Mouse (Mus musculus) ES-E14 (cell line): ENCODE results near the gene Fut1. TPM values are rescaled to one million over a fixed set of nuclear protein-coding genes. Genes with fewer than 3 reads are reported as not detected.

ENCODE experiments used
- DNase-seq: peaks from one replicate; pipeline ENCODE4 v3.0.0-alpha.2; 2013; ENCODE audit warnings: low read depth, low spot score
- H3K27ac ChIP-seq: 2 replicates; pipeline ENCODE4 v1.5.1; 2012; ENCODE audit warnings: low read depth, mild to moderate bottlenecking, low read length, moderate library complexity, mixed read lengths; ENCODE audit not compliant: poor library complexity, insufficient read depth, severe bottlenecking
- H3K36me3 ChIP-seq: 2 replicates; pipeline ENCODE4 v1.6.1; 2012; ENCODE audit warnings: mild to moderate bottlenecking, low read length, moderate library complexity, mixed read lengths; ENCODE audit not compliant: control insufficient read depth, poor library complexity, insufficient read depth, severe bottlenecking
- H3K4me1 ChIP-seq, 2 experiments: fragments of 150-350 bp in 1 of 2; sonication (generic) in 1 of 2; 2 replicates each; pipeline ENCODE4 v1.6.1; 2012; ENCODE audit warnings: low read length in 2 of 2, mild to moderate bottlenecking in 1 of 2, mixed read lengths in 1 of 2; ENCODE audit not compliant: control insufficient read depth in 2 of 2, insufficient read depth in 2 of 2, poor library complexity in 1 of 2
- H3K4me3 ChIP-seq, 2 experiments: fragments of 150-350 bp in 1 of 2; sonication (generic) in 1 of 2; 2 replicates each; pipeline ENCODE4 v1.5.1; 2012; ENCODE audit warnings: low read length in 2 of 2, low read depth in 1 of 2, mild to moderate bottlenecking in 1 of 2, mixed read lengths in 1 of 2; ENCODE audit not compliant: insufficient read depth in 1 of 2, poor library complexity in 1 of 2, severe bottlenecking in 1 of 2
- H3K9ac ChIP-seq: 2 replicates; pipeline ENCODE4 v1.6.1; 2012; ENCODE audit warnings: low read depth, mild to moderate bottlenecking, low read length, mixed read lengths; ENCODE audit not compliant: poor library complexity, insufficient read depth, severe bottlenecking
- H3K9me3 ChIP-seq: fragments of 150-350 bp; sonication (generic); 2 replicates; pipeline ENCODE4 v1.6.1; 2012; ENCODE audit warnings: low read depth, mild to moderate bottlenecking, low read length; ENCODE audit not compliant: control insufficient read depth, insufficient read depth
- CHD2 ChIP-seq: IDR thresholded peaks from 2 replicates; pipeline ENCODE4 v1.6.1; 2014; ENCODE audit warnings: mild to moderate bottlenecking, low read depth, low read length, inconsistent platforms
- HCFC1 ChIP-seq: IDR thresholded peaks from 2 replicates; pipeline ENCODE4 v1.6.1; 2012; ENCODE audit warnings: low read length, inconsistent platforms, borderline replicate concordance; ENCODE audit not compliant: insufficient read depth
- MAFK ChIP-seq: IDR thresholded peaks from 2 replicates; pipeline ENCODE4 v1.6.1; 2014; ENCODE audit warnings: mild to moderate bottlenecking, low read depth, low read length, inconsistent platforms; ENCODE audit not compliant: insufficient read depth
- ZC3H11A ChIP-seq: IDR thresholded peaks from 2 replicates; pipeline ENCODE4 v1.6.1; 2012; ENCODE audit warnings: low read depth, mild to moderate bottlenecking, inconsistent platforms, low read length, borderline replicate concordance
- ZNF384 ChIP-seq: IDR thresholded peaks from 2 replicates; pipeline ENCODE4 v1.6.1; 2012; ENCODE audit warnings: low read depth, low read length, inconsistent platforms
- in situ Hi-C, 2 experiments: fragments of 600-800 bp; cut with MboI; formaldehyde crosslinking; loops; one replicate each; pipeline ENCODE4 v1.15.1; 2025; ENCODE audit warnings: low sequenced_read_pairs in 2 of 2, inconsistent platforms in 1 of 2; ENCODE audit not compliant: unreplicated experiment in 2 of 2
- total RNA-seq: library from RNA; depleted of rRNA; stranded (reverse); fragments of 300-350 nt; gene quantifications from 2 replicates; pipeline ENCODE4 v1.2.3, GENCODE M21; 2012

The Fut1 gene
- total RNA-seq, 1 experiment, result 0.49 TPM

DNA sequence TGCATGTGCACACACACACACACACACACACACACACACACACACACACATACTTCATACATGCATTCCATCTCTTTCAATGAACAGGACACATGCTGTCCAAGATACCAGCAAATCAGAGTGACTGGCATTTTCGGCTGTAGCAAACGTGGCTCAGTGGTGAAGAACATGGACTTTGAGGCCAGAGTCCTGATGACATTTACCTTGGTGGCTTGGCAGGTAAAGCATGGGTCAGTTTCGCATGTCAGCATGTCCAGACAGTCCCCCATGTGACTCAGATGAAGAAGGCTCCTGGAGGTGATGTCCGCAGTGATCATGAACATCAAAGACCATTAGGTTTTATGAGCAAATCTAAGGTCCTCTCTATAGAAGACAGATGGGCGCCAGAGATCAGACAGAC is 20.1 kb upstream of the Fut1 start:
- Histone ChIP-seq H3K4me1 (peaks cover 2 to 34% of the 10 kb centered on the region in 2 experiments; a peak in 2 of 4 replicates), H3K9ac (no peak overlapping the region), H3K27ac (no peak overlapping the region), H3K9me3 (no peaks in the 10 kb centered on the region), H3K36me3 (no peaks in the 10 kb centered on the region; the same call in 1 of the 2 replicates), H3K4me3 (no peak overlapping the region)
- no peak for DNase-seq
- in situ Hi-C loops, result loop anchor here in 1 of 2 experiments (10.0 kb wide), 1 partner anchor 122 kb away; no protein-coding TSS in a partner anchor
- TF ChIP-seq MAFK (no peak), HCFC1 (no peak), ZNF384 (no peak), CHD2 (no peak), ZC3H11A (no peak)

DNA sequence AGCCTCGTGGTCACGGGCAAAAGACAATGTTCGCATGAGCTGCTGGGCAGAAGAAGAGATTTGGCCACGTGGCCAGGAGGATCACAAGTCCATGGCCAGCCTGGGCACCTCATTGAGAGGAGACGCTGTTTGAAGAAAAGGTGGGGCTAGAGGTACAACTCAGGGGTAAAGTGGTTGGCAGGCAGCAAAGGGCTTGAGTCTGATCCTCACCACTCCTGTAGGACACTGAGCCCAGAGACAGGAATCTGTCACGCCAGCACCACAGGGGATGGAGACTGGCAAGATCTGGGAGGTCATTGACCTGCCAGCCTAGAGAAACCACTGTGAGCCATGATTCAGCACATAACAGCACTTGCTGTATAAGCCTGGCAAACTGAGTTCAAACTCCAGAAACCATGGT is 19.6 kb upstream of the Fut1 start:
- TF ChIP-seq HCFC1, result no peak
- TF ChIP-seq ZNF384, result no peak
- TF ChIP-seq ZC3H11A, result no peak
- TF ChIP-seq MAFK, result no peak
- TF ChIP-seq CHD2, result no peak
- in situ Hi-C loops, result loop anchor here in 1 of 2 experiments (10.0 kb wide), 1 partner anchor 123 kb away; no protein-coding TSS in a partner anchor
- no peak overlapping the region for H3K27ac ChIP-seq
- H3K9ac ChIP-seq, result no peak overlapping the region
- DNase-seq, result no peak
- no peaks in the 10 kb centered on the region for H3K9me3 ChIP-seq
- no peak overlapping the region for H3K4me3 ChIP-seq
- no peaks in the 10 kb centered on the region; the same call in 1 of the 2 replicates for H3K36me3 ChIP-seq
- peaks cover 2 to 34% of the 10 kb centered on the region in 2 experiments; a peak in 2 of 4 replicates for H3K4me1 ChIP-seq

DNA sequence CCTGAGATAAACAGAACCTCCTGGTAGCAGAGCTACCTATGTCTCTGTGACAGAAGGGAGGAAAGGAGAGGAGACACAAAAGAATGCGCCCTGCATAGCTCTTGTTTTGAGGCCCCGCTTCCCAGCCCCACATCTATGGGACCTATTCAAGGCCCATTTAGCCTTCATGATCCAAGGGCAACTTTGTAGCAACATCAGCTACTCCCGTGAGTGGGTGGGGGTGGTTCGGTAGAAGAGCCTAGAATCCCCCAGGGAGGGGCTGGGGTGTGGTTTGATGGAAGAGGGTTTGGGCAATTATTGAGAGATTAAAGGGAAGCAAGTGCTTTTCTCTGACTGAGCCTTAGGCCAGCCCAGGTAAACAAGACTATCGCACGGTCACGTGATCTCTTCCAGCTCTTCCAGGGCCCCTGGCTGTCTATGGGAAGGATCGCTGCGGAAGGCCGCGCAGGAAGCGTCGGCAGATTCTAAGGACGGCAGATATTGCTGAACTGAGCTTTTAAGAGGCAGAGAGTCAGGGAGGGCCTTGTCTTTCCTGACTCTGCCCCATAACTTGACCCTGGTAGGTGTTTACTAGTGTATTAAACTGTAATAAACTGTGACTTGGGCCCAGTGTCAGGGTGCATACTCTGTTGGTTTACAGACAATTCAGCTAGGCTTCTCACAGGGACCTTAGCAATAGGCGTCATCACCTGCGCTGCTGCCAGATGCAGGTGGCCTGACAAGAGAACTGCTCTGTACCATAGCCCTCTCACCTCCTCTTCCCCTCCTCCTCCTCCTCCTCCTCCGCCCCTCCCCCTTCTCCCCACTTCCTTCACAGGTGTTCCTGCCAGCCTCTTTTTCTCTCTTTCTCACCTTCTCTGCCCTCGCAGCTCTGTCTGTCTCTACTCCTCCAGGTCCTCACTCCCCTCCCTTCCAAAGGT is 17.9 kb upstream of the Fut1 start:
- Histone ChIP-seq H3K9ac (no peak overlapping the region), H3K27ac (peak overlapping the region; percentile 35; the same call in 1 of the 2 replicates), H3K4me3 (no peak overlapping the region), H3K36me3 (no peaks in the 10 kb centered on the region; the same call in 1 of the 2 replicates), H3K4me1 (peaks cover 0 to 36% of the 10 kb centered on the region in 2 experiments; a peak in 2 of 4 replicates), H3K9me3 (no peaks in the 10 kb centered on the region)
- TF ChIP-seq ZNF384, result no peak
- no peak for TF ChIP-seq CHD2
- no peak for TF ChIP-seq ZC3H11A
- TF ChIP-seq MAFK, result no peak
- TF ChIP-seq HCFC1, result no peak
- in situ Hi-C loops, result loop anchor here in 1 of 2 experiments (10.0 kb wide), 1 partner anchor 124 kb away; no protein-coding TSS in a partner anchor
- DNase-seq, result no peak

GRCm38 (mm10) chr7:45605704-45606289 is 11.3 kb upstream of the Fut1 start:
- Histone ChIP-seq H3K27ac (no peak overlapping the region), H3K9me3 (no peaks in the 10 kb centered on the region), H3K4me3 (no peak overlapping the region), H3K4me1 (peaks cover 0 to 9% of the 10 kb centered on the region in 2 experiments; a peak in 2 of 4 replicates), H3K36me3 (no peaks in the 10 kb centered on the region), H3K9ac (no peak overlapping the region)
- in situ Hi-C loops, result no loop called here
- DNase-seq, result no peak
- TF ChIP-seq ZC3H11A, result no peak
- TF ChIP-seq CHD2, result no peak
- no peak for TF ChIP-seq ZNF384
- TF ChIP-seq MAFK, result no peak
- TF ChIP-seq HCFC1, result no peak
